Mouse (Mus musculus) hindbrain, embryonic 10.5 days (tissue): Measurements from ENCODE around the gene Arhgap24. TPM values are rescaled to one million over a fixed set of nuclear protein-coding genes. Genes with fewer than 3 reads are reported as not detected.
A peak's percentile ranks its signal among the peaks of the same experiment; 100 is the strongest.

ENCODE experiments used
- DNase-seq: peaks from one replicate; pipeline ENCODE4 v3.0.0-alpha.2; 2017; ENCODE audit warnings: low spot score
- H3K27ac ChIP-seq: fragments of 300-500 bp; sonication (generic); 2 replicates; pipeline ENCODE4 v1.5.1; 2016; ENCODE audit warnings: mild to moderate bottlenecking, moderate library complexity
- H3K27me3 ChIP-seq: fragments of 300-500 bp; sonication (generic); 2 replicates; pipeline ENCODE4 v1.6.1; 2016; ENCODE audit warnings: mild to moderate bottlenecking; ENCODE audit not compliant: poor library complexity, insufficient read depth, severe bottlenecking
- H3K36me3 ChIP-seq: fragments of 300-500 bp; sonication (generic); 2 replicates; pipeline ENCODE4 v1.6.1; 2016; ENCODE audit warnings: mild to moderate bottlenecking, moderate library complexity
- H3K4me1 ChIP-seq: fragments of 300-500 bp; sonication (generic); replicated peaks from 2 replicates; pipeline ENCODE4 v1.6.1; 2016; ENCODE audit warnings: mild to moderate bottlenecking
- H3K4me3 ChIP-seq: fragments of 300-500 bp; sonication (generic); 2 replicates; pipeline ENCODE4 v1.5.1; 2016; ENCODE audit warnings: mild to moderate bottlenecking, moderate library complexity
- H3K9me3 ChIP-seq: fragments of 300-500 bp; sonication (generic); 2 replicates; pipeline ENCODE4 v1.6.1; 2016; ENCODE audit warnings: mild to moderate bottlenecking, moderate library complexity
- WGBS: fragments of 180-500 bp; shearing (Covaris S2); methylation state at CpG from one replicate; pipeline ENCODE4 v1.1.7; 2016; 5-methylcytosine and 5-hydroxymethylcytosine counted together
- polyA plus RNA-seq: library from polyadenylated mRNA; unstranded; fragments of >200 nt; fragmentation: Nextera tagmentation; extraction: Ambion mirVana; gene quantifications from 2 replicates; pipeline ENCODE4 v1.2.1, GENCODE M21; 2016

The Arhgap24 gene
- polyA plus RNA-seq, 1 experiment from 2014 or later, result 5.3 TPM

- DNase-seq, result peak; percentile 27
- Histone ChIP-seq H3K27me3 (no peaks in the 10 kb centered on the region), H3K4me1 (peaks cover 19% of the 10 kb centered on the region), H3K27ac (peak overlapping the region; percentile 45), H3K4me3 (no peak overlapping the region), H3K36me3 (no peaks in the 10 kb centered on the region), H3K9me3 (no peaks in the 10 kb centered on the region)
- 29% methylated on average over 4 of the region's 4 CpGs for WGBS
These were observed 293.3 kb downstream of the Arhgap24 start for GRCm38 (mm10) chr5:102774500-102774899.

DNA sequence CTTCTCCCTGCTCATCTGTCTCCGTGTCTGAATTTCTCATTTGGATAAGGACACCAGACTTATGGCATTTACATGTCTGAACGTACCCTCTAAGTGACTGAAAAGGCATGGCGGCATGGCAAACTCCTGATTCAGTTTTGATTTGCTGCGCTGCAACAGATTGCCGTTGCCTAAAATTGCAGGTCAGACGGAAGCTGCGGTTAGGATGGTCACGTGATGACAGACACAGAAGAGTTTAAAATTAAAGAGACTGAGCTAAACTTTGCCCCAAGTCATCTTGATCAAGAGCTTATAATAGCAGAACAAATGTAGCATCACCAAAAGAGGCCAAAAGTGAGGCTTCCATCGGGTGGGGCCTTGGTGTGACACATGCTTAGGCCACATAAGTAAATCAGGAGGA lies 296.1 kb downstream of the Arhgap24 start:
- Histone ChIP-seq H3K9me3 (no peaks in the 10 kb centered on the region), H3K27ac (no peak overlapping the region), H3K4me1 (peaks cover 19% of the 10 kb centered on the region), H3K36me3 (no peaks in the 10 kb centered on the region), H3K27me3 (no peaks in the 10 kb centered on the region), H3K4me3 (no peak overlapping the region)
- no peak for DNase-seq
- WGBS, result 94% methylated on average over 9 of the region's 9 CpGs

- H3K36me3 ChIP-seq, result no peaks in the 10 kb centered on the region
- H3K9me3 ChIP-seq, result no peaks in the 10 kb centered on the region
- peaks cover 19% of the 10 kb centered on the region for H3K4me1 ChIP-seq
- no peak for DNase-seq
- H3K27me3 ChIP-seq, result no peaks in the 10 kb centered on the region
- 88% methylated on average over 9 of the region's 9 CpGs for WGBS
- no peak overlapping the region for H3K27ac ChIP-seq
- no peak overlapping the region for H3K4me3 ChIP-seq
These were observed 296.7 kb downstream of the Arhgap24 start for GRCm38 (mm10) chr5:102777852-102778251.

DNA sequence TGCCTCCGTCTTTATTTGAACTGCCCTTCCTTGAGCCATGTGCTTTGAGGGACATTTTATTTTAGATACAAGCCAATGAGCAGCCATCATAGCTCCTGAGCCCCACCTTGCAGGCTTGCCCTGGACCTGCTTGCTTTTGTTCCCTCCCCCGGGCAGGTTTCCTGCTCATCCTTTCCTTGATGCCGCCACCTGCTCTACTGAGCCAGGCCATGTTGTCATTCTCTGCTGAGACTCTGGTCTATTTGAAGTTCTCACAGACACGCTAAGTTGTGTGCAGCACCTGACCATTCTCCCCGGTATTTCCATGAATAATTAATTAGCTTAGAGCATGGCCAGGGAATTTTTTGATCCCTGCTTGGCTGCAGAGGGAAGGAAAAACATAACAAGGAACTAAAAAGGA lies 297.1 kb downstream of the Arhgap24 start:
- H3K9me3 ChIP-seq, result no peaks in the 10 kb centered on the region
- WGBS, result 70% methylated on average over 5 of the region's 5 CpGs
- H3K27me3 ChIP-seq, result no peaks in the 10 kb centered on the region
- H3K4me1 ChIP-seq, result peaks cover 19% of the 10 kb centered on the region
- no peak for DNase-seq
- no peak overlapping the region for H3K4me3 ChIP-seq
- no peaks in the 10 kb centered on the region for H3K36me3 ChIP-seq
- no peak overlapping the region for H3K27ac ChIP-seq

DNA sequence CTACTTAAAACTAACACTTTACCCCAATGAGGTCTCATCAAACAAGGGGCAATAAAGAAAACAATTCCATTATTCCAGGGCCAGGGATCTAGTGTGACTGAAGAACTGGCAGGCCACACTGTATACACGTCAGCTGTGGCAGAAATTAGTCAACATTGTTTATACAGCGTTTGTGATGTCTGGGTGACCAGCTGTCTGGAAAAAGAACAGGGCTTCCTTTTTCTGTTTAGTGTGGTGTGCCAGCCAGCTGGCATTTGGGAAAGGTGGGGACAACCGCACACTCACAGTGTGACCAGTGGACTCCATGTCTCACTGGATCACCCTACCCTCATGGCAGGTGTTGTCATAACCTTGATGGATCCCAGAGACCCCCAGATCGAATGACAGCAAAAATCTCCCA lies 302.4 kb downstream of the Arhgap24 start:
- WGBS, result 74% methylated on average over 4 of the region's 4 CpGs
- Histone ChIP-seq H3K27me3 (no peaks in the 10 kb centered on the region), H3K27ac (no peak overlapping the region), H3K4me3 (no peak overlapping the region), H3K4me1 (no peaks in the 10 kb centered on the region), H3K9me3 (no peaks in the 10 kb centered on the region), H3K36me3 (no peaks in the 10 kb centered on the region)
- DNase-seq, result no peak

DNA sequence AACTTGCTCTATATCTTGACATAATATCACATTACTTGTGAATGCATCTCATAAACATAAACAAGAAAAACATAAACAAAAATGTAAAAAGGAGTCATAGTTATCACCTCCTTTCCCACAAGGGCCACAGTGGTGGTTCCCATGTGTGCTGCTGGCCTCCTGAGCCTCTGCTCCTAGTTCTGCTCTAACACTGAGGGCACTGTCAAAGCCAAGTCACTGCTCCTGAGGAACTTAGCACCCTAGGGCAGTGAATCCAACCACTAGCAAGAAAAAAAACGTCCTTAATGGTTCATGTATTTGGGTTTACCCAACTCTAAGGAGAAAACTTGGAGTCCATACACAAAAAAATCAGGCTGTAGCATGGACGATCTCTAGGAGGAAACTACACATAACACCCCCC lies 304.9 kb downstream of the Arhgap24 start:
- Histone ChIP-seq H3K9me3 (no peaks in the 10 kb centered on the region), H3K4me1 (peaks cover under 1% of the 10 kb centered on the region; the same call in 1 of the 2 replicates), H3K4me3 (no peak overlapping the region), H3K27ac (no peak overlapping the region), H3K27me3 (no peaks in the 10 kb centered on the region), H3K36me3 (no peaks in the 10 kb centered on the region)
- no peak for DNase-seq
- 73% methylated on average over 2 of the region's 2 CpGs for WGBS

GRCm38 (mm10) chr5:102788437-102788836 lies 307.2 kb downstream of the Arhgap24 start:
- 87% methylated on average over 3 of the region's 3 CpGs for WGBS
- H3K27me3 ChIP-seq, result no peaks in the 10 kb centered on the region
- H3K4me1 ChIP-seq, result peaks cover 3% of the 10 kb centered on the region
- no peak overlapping the region for H3K4me3 ChIP-seq
- no peaks in the 10 kb centered on the region for H3K36me3 ChIP-seq
- no peak overlapping the region for H3K27ac ChIP-seq
- DNase-seq, result no peak
- no peaks in the 10 kb centered on the region for H3K9me3 ChIP-seq

- 46% methylated on average over 4 of the region's 4 CpGs for WGBS
- Histone ChIP-seq H3K36me3 (no peaks in the 10 kb centered on the region), H3K4me3 (no peak overlapping the region), H3K27me3 (no peaks in the 10 kb centered on the region), H3K9me3 (no peaks in the 10 kb centered on the region), H3K4me1 (peaks cover 3% of the 10 kb centered on the region), H3K27ac (peak overlapping the region; percentile 59; the same call in 1 of the 2 replicates)
- no peak for DNase-seq
These were observed 310.1 kb downstream of the Arhgap24 start for GRCm38 (mm10) chr5:102791273-102791672.

- Histone ChIP-seq H3K36me3 (no peaks in the 10 kb centered on the region), H3K27me3 (no peaks in the 10 kb centered on the region), H3K4me1 (peaks cover 3% of the 10 kb centered on the region), H3K27ac (no peak overlapping the region), H3K4me3 (no peak overlapping the region), H3K9me3 (no peaks in the 10 kb centered on the region)
- DNase-seq, result no peak
- WGBS, result 89% methylated on average over 11 of the region's 11 CpGs
These were observed 312.3 kb downstream of the Arhgap24 start for GRCm38 (mm10) chr5:102793536-102793935.

DNA sequence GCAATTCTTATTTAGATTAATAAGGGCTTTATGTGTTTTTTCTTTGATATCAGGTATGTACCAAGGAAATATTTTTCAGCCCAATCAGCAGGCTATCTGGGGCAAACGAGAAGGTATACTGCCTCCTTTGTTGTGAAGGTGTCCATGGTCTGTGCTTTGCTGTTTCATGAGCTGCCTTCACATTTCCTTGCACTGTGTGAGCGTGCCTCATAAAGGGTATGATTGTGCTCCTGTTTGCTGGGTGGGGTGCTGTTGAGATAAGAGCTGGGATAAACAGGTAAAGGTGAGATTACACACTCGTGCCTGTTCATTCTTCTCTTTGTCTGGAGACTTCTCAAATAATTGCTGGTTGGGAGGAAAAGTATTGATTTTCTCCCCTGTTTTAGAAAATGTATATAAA lies 320.3 kb downstream of the Arhgap24 start:
- Histone ChIP-seq H3K27ac (no peak overlapping the region), H3K9me3 (no peaks in the 10 kb centered on the region), H3K4me1 (peaks cover 9% of the 10 kb centered on the region; the same call in 1 of the 2 replicates), H3K36me3 (no peaks in the 10 kb centered on the region), H3K4me3 (no peak overlapping the region), H3K27me3 (no peaks in the 10 kb centered on the region)
- no peak for DNase-seq
- 84% methylated on average over 3 of the region's 3 CpGs for WGBS

DNA sequence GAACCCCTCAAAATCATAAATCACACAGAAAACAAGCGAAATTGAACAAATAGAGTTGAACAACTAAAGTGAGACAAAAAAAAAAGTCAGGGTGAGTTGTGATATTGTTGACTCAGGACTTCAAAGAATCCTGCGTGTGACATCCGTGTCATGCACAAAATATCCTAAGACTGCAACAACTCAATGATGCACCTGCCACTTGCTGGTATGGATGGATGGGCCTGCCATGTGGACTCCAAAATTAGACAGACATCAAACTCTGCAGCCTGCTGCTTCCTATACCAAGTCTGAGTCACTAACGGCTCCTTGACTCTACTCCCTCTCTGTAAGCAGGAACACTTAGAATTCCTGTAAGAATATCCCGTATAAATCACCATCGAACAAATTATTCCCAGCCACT lies 321.6 kb downstream of the Arhgap24 start:
- Histone ChIP-seq H3K36me3 (no peaks in the 10 kb centered on the region), H3K27me3 (no peaks in the 10 kb centered on the region), H3K4me1 (peaks cover 9% of the 10 kb centered on the region; the same call in 1 of the 2 replicates), H3K27ac (no peak overlapping the region), H3K9me3 (no peaks in the 10 kb centered on the region), H3K4me3 (no peak overlapping the region)
- WGBS, result 92% methylated on average over 6 of the region's 6 CpGs
- DNase-seq, result no peak

- H3K27ac ChIP-seq, result no peak overlapping the region
- 55% methylated on average over 4 of the region's 4 CpGs for WGBS
These were observed 322.5 kb downstream of the Arhgap24 start for GRCm38 (mm10) chr5:102803675-102804074.

GRCm38 (mm10) chr5:102807518-102807917 lies 326.3 kb downstream of the Arhgap24 start:
- H3K4me1 ChIP-seq, result peaks cover 25% of the 10 kb centered on the region
- H3K9me3 ChIP-seq, result no peaks in the 10 kb centered on the region
- no peaks in the 10 kb centered on the region for H3K27me3 ChIP-seq
- no peak overlapping the region for H3K4me3 ChIP-seq
- no peak overlapping the region for H3K27ac ChIP-seq
- no peaks in the 10 kb centered on the region for H3K36me3 ChIP-seq
- DNase-seq, result no peak

More at GRCm38 (mm10) chr5:102803675-102804074, 322.5 kb downstream of the Arhgap24 start:
- no peaks in the 10 kb centered on the region for H3K36me3 ChIP-seq
- no peaks in the 10 kb centered on the region for H3K27me3 ChIP-seq
- peaks cover 17% of the 10 kb centered on the region for H3K4me1 ChIP-seq
- no peak for DNase-seq
- no peaks in the 10 kb centered on the region for H3K9me3 ChIP-seq
- no peak overlapping the region for H3K4me3 ChIP-seq

DNA sequence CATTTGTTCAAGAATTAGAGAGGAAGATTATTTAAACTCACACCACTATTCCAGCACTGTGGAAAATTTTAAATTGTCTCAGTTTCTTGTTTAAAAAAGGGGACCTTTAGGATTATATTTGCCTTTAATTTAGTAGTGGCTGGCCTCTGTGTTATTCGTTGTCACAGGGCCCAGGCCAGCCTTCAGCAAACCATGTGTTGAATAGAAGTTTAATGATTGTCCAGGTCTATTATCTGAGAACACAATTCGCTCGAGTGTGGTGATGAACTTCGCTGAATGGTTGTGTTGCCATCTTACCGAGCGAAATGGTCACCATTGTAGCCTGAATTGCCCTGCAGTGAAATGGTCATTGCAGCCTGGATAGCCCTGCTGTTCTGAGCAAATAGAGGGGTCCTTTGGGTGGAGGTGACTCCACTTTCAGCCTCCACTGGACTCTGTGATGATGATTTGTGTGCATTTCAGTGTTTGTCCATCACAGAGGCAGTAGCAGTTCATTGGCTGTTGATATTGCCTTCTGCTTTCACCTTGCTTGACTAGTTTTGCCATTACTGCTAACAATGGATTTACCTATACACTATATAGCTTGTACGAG lies 329.3 kb downstream of the Arhgap24 start:
- DNase-seq, result no peak
- no peaks in the 10 kb centered on the region for H3K9me3 ChIP-seq
- no peaks in the 10 kb centered on the region for H3K27me3 ChIP-seq
- no peaks in the 10 kb centered on the region for H3K36me3 ChIP-seq
- no peak overlapping the region for H3K4me3 ChIP-seq
- 69% methylated on average over 7 of the region's 7 CpGs for WGBS
- peaks cover 16% of the 10 kb centered on the region for H3K4me1 ChIP-seq
- H3K27ac ChIP-seq, result no peak overlapping the region
